Mouse (Mus musculus) ES-Bruce4 (cell line): ENCODE measurements around the gene BC017158. TPM values are rescaled to one million over a fixed set of nuclear protein-coding genes. Genes with fewer than 3 reads are reported as not detected.

ENCODE experiments used
- H3K27ac ChIP-seq: 2 replicates; pipeline ENCODE4 v1.5.1; 2012; ENCODE audit warnings: low read length, inconsistent platforms; ENCODE audit not compliant: insufficient read depth
- H3K27me3 ChIP-seq: 2 replicates; pipeline ENCODE4 v1.6.1; 2012; ENCODE audit warnings: mild to moderate bottlenecking, low read length, inconsistent platforms; ENCODE audit not compliant: control insufficient read depth, poor library complexity, insufficient read depth, severe bottlenecking
- H3K36me3 ChIP-seq: 2 replicates; pipeline ENCODE4 v1.6.1; 2012; ENCODE audit warnings: inconsistent platforms, mild to moderate bottlenecking, low read length, moderate library complexity; ENCODE audit not compliant: control insufficient read depth, poor library complexity, insufficient read depth, severe bottlenecking
- H3K4me1 ChIP-seq: one replicate; pipeline ENCODE4 v1.8.1; 2011; ENCODE audit warnings: low read length; ENCODE audit not compliant: control insufficient read depth, insufficient read depth
- H3K4me3 ChIP-seq: 2 replicates; pipeline ENCODE4 v1.5.1; 2011; ENCODE audit warnings: low read depth, mild to moderate bottlenecking, low read length
- H3K9ac ChIP-seq: 2 replicates; pipeline ENCODE4 v1.6.1; 2012; ENCODE audit warnings: low read depth, mild to moderate bottlenecking, inconsistent platforms; ENCODE audit not compliant: poor library complexity, severe bottlenecking
- H3K9me3 ChIP-seq: replicated peaks from 2 replicates; pipeline ENCODE4 v1.6.1; 2012; ENCODE audit warnings: mild to moderate bottlenecking, low read length, inconsistent platforms; ENCODE audit not compliant: control insufficient read depth, poor library complexity, insufficient read depth, severe bottlenecking
- CTCF ChIP-seq: IDR thresholded peaks from one replicate; pipeline ENCODE4 v1.8.1; 2011; ENCODE audit warnings: low read depth, low read length
- EP300 ChIP-seq: IDR thresholded peaks from 2 replicates; pipeline ENCODE4 v1.6.1; 2011; ENCODE audit warnings: low read depth, low read length; ENCODE audit not compliant: insufficient read depth
- POLR2A ChIP-seq: IDR thresholded peaks from one replicate; pipeline ENCODE4 v1.8.1; 2011; ENCODE audit warnings: low read length; ENCODE audit not compliant: insufficient read depth
- polyA plus RNA-seq: library from polyadenylated mRNA; stranded (reverse); fragments of >200 nt; gene quantifications from 2 replicates; pipeline ENCODE4 v1.2.4, GENCODE M21; 2011; ENCODE audit warnings: low read depth; ENCODE audit not compliant: missing spikeins, insufficient read depth, insufficient read length

The BC017158 gene
- polyA plus RNA-seq, 1 experiment: 7.5 TPM

- H3K27ac ChIP-seq: no peak within 1 kb of the TSS
- H3K4me1 ChIP-seq: no peaks in the 10 kb centered on the region
- H3K9me3 ChIP-seq: no peaks in the 10 kb centered on the region
- no peak within 1 kb of the TSS for H3K9ac ChIP-seq
- H3K4me3 ChIP-seq: no peak within 1 kb of the TSS
- TF ChIP-seq CTCF (no peak), EP300 (no peak), POLR2A (no peak)
- H3K27me3 ChIP-seq: no peaks in the 10 kb centered on the region
- no peaks in the 10 kb centered on the region for H3K36me3 ChIP-seq
Measured at GRCm38 (mm10) chr7:128265411-128265810, 32.6 kb downstream of the BC017158 start, which contains the start of gene Slc5a2. TSS of gene Slc5a2 (plus strand) at chr7:128265657.

GRCm38 (mm10) chr7:128256783-128257334 is 41.1 kb downstream of the BC017158 start:
- Histone ChIP-seq H3K9ac (no peak overlapping the region), H3K27ac (no peak overlapping the region), H3K27me3 (no peaks in the 10 kb centered on the region), H3K4me1 (no peaks in the 10 kb centered on the region), H3K4me3 (no peak overlapping the region), H3K36me3 (no peaks in the 10 kb centered on the region), H3K9me3 (no peaks in the 10 kb centered on the region)
- TF ChIP-seq EP300 (no peak), POLR2A (no peak), CTCF (no peak)

- H3K9ac ChIP-seq: no peak overlapping the region
- TF ChIP-seq CTCF: no peak
- no peak for TF ChIP-seq POLR2A
- TF ChIP-seq EP300: no peak
- H3K9me3 ChIP-seq: no peaks in the 10 kb centered on the region
- H3K4me3 ChIP-seq: no peak overlapping the region
- no peaks in the 10 kb centered on the region for H3K27me3 ChIP-seq
- no peaks in the 10 kb centered on the region for H3K36me3 ChIP-seq
- no peak overlapping the region for H3K27ac ChIP-seq
- no peaks in the 10 kb centered on the region for H3K4me1 ChIP-seq
Measured at GRCm38 (mm10) chr7:128255757-128256156, 42.2 kb downstream of the BC017158 start.

- Histone ChIP-seq H3K9me3 (no peaks in the 10 kb centered on the region), H3K36me3 (no peaks in the 10 kb centered on the region), H3K27me3 (no peaks in the 10 kb centered on the region; the same call in 1 of the 2 replicates), H3K9ac (no peak overlapping the region), H3K4me1 (no peaks in the 10 kb centered on the region), H3K4me3 (no peak overlapping the region), H3K27ac (no peak overlapping the region)
- TF ChIP-seq CTCF: no peak
- no peak for TF ChIP-seq EP300
- TF ChIP-seq POLR2A: no peak
Measured at GRCm38 (mm10) chr7:128254978-128255377, 43.0 kb downstream of the BC017158 start.

- Histone ChIP-seq H3K4me3 (peak overlapping the region; percentile 45), H3K36me3 (no peaks in the 10 kb centered on the region), H3K4me1 (no peaks in the 10 kb centered on the region), H3K27ac (no peak overlapping the region), H3K9me3 (no peaks in the 10 kb centered on the region), H3K9ac (no peak overlapping the region), H3K27me3 (no peaks in the 10 kb centered on the region; the same call in 1 of the 2 replicates)
- TF ChIP-seq CTCF (no peak), POLR2A (no peak), EP300 (no peak)
Measured at GRCm38 (mm10) chr7:128252609-128253008, 45.4 kb downstream of the BC017158 start.

- TF ChIP-seq EP300 (no peak), POLR2A (no peak), CTCF (no peak)
- no peak overlapping the region for H3K9ac ChIP-seq
- H3K4me3 ChIP-seq: no peak overlapping the region; the same call in 1 of the 2 replicates
- H3K27ac ChIP-seq: no peak overlapping the region
- no peaks in the 10 kb centered on the region for H3K36me3 ChIP-seq
- H3K9me3 ChIP-seq: no peaks in the 10 kb centered on the region
- no peaks in the 10 kb centered on the region; the same call in 1 of the 2 replicates for H3K27me3 ChIP-seq
- H3K4me1 ChIP-seq: no peaks in the 10 kb centered on the region
Measured at GRCm38 (mm10) chr7:128251946-128252345, 46.0 kb downstream of the BC017158 start.
